Mouse (Mus musculus) limb, embryonic 15.5 days (tissue): ENCODE results near the gene Gm6902. TPM values are rescaled to one million over a fixed set of nuclear protein-coding genes. Genes with fewer than 3 reads are reported as not detected.
"Not testable (repeated sequence)": the region's sequence is repeated elsewhere in the genome, so short reads cannot be mapped to it uniquely, and the experiment has no call there.

Source experiments
- ATAC-seq: fragments of 200-750 bp; cut with Nextera tagmentation; 2 replicates; pipeline ENCODE4 v1.8.0; 2017; ENCODE audit warnings: low read depth, moderate TSS enrichment; ENCODE audit not compliant: insufficient number of reproducible peaks, low FRiP score, low TSS enrichment
- H3K27ac ChIP-seq: fragments of 300-500 bp; sonication (generic); 2 replicates; pipeline ENCODE4 v1.5.1; 2015; ENCODE audit warnings: moderate library complexity, mild to moderate bottlenecking, inconsistent platforms
- H3K27me3 ChIP-seq: fragments of 300-500 bp; sonication (generic); 2 replicates; pipeline ENCODE4 v1.6.1; 2015; ENCODE audit warnings: inconsistent platforms
- H3K36me3 ChIP-seq: fragments of 300-500 bp; sonication (generic); 2 replicates; pipeline ENCODE4 v1.6.1; 2015; ENCODE audit warnings: inconsistent platforms
- H3K4me1 ChIP-seq: fragments of 300-500 bp; sonication (generic); 2 replicates; pipeline ENCODE4 v1.6.1; 2015; ENCODE audit warnings: inconsistent platforms
- H3K4me2 ChIP-seq: fragments of 300-500 bp; sonication (generic); 2 replicates; pipeline ENCODE4 v1.6.1; 2015; ENCODE audit warnings: mild to moderate bottlenecking, inconsistent platforms
- H3K4me3 ChIP-seq: fragments of 300-500 bp; sonication (generic); 2 replicates; pipeline ENCODE4 v1.5.1; 2015; ENCODE audit warnings: mild to moderate bottlenecking, inconsistent platforms
- H3K9ac ChIP-seq: fragments of 300-500 bp; sonication (generic); 2 replicates; pipeline ENCODE4 v1.6.1; 2015; ENCODE audit warnings: inconsistent platforms
- H3K9me3 ChIP-seq: fragments of 300-500 bp; sonication (generic); 2 replicates; pipeline ENCODE4 v1.6.1; 2016; ENCODE audit warnings: inconsistent platforms
- WGBS: fragments of 180-500 bp; shearing (Covaris S2); methylation state at CpG from one replicate; pipeline ENCODE4 v1.1.7; 2015; 5-methylcytosine and 5-hydroxymethylcytosine counted together
- polyA plus RNA-seq: library from polyadenylated mRNA; unstranded; fragments of >200 nt; fragmentation: Nextera tagmentation; extraction: Ambion mirVana; gene quantifications from 2 replicates; pipeline ENCODE4 v1.2.1, GENCODE M21; 2015

Gene Gm6902
- not detected in 2 replicates for polyA plus RNA-seq

- not testable (repeated sequence) for H3K4me2 ChIP-seq, H3K4me1 ChIP-seq, H3K27ac ChIP-seq, ATAC-seq, H3K4me3 ChIP-seq, H3K27me3 ChIP-seq, H3K9me3 ChIP-seq, H3K36me3 ChIP-seq, H3K9ac ChIP-seq
- no CpG with 5 or more reads among the region's 2 CpGs for WGBS
These were observed at the start of gene Gm6902 for GRCm38 (mm10) chr7:23278800-23279199. Gene Gm6902 (minus strand): TSS chr7:23278900.

DNA sequence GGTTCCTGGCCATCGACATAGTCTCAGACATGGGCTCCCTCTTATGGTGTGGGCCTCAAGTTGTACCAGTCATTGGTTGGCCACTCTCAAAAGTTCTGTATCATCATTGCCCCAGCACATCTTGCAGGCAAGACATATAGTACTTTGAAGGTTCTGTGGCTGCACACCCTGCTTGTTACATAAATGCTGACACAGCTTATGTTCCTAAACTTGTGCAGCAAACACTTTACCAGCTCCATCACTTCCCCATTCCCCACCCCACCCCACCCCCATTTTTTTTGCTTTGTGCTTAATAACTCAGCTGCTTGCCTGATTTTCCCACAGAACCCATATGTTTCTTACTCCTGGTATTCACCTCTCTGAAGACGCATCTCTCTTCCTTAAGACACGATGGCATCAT is 22.2 kb upstream of the Gm6902 start, which contains the start of gene Nlrp4e:
Gene Nlrp4e, plus strand, starts transcription at position 301 of the 400 bp plus-strand sequence.
- not testable (repeated sequence) for H3K4me3 ChIP-seq, H3K4me2 ChIP-seq, H3K27ac ChIP-seq, H3K9ac ChIP-seq, ATAC-seq, H3K27me3 ChIP-seq, H3K36me3 ChIP-seq, H3K9me3 ChIP-seq, H3K4me1 ChIP-seq
- WGBS: 80% methylated on average over 3 of the region's 3 CpGs

DNA sequence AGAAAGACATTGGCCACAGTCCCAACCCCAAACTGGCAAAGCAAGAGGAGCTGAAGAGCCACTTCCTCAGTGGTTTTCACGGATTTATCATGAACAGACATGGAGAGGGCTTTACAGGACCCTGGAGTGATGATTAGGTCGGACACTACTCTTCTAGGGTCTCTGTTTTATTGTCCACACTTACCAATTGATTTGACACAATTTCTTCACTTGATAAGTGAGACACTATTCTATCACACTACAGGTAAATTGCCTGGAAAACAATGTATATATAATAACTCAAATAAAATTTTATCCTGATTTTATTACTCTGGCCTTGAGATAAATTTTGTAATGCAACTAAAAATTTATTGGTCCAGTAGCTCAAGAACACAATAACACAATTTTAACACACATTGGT is 27.1 kb downstream of the Gm6902 start, which contains the start of gene Vmn1r166:
Gene Vmn1r166, minus strand, starts transcription at position 101 of the 400 bp plus-strand sequence.
- ATAC-seq, H3K4me1 ChIP-seq, H3K4me2 ChIP-seq, H3K27ac ChIP-seq, H3K4me3 ChIP-seq, H3K9ac ChIP-seq, H3K36me3 ChIP-seq, H3K27me3 ChIP-seq, H3K9me3 ChIP-seq: not testable (repeated sequence)
- WGBS: no CpG with 5 or more reads among the region's 2 CpGs

Other genes with a start within 250 kb of the Gm6902 start
- not detected in 2 replicates for gene Vmn1r163, start 223.4 kb downstream of the Gm6902 start, polyA plus RNA-seq
- gene Gm8720, start 211.4 kb downstream of the Gm6902 start, polyA plus RNA-seq: not detected in 2 replicates
- not detected in 2 replicates for gene Gm10662, start 134.4 kb downstream of the Gm6902 start, polyA plus RNA-seq
- not detected in 2 replicates for gene Vmn1r165, start 61.6 kb downstream of the Gm6902 start, polyA plus RNA-seq
- gene Vmn1r166, start 27.2 kb downstream of the Gm6902 start, polyA plus RNA-seq: not detected in 2 replicates
- gene Nlrp4e, start 22.3 kb upstream of the Gm6902 start, polyA plus RNA-seq: not detected in 2 replicates
- gene Nlrp5, start 107.0 kb upstream of the Gm6902 start, polyA plus RNA-seq: 0.08 and 0.09 TPM in 2 replicates
- not detected in 2 replicates for gene Vmn1r167, start 228.3 kb upstream of the Gm6902 start, polyA plus RNA-seq